Mouse (Mus musculus): ENCODE data around the gene Dlx2. TPM values are rescaled to one million over a fixed set of nuclear protein-coding genes. Genes with fewer than 3 reads are reported as not detected.

The Dlx2 gene
- polyA plus RNA-seq (2014; fragmentation: Nextera tagmentation; extraction: Ambion mirVana): 4.7 and 5.8 TPM in 2 replicates

GRCm38 (mm10) chr2:71546640-71547071, at the start of gene Dlx2:
Gene Dlx2 (minus strand): TSS chr2:71546754.
- WGBS: under 1% methylated on average over 37 of the region's 37 CpGs
- peak; percentile 73 for ATAC-seq (ENCODE audit: low FRiP score)
- H3K4me3 ChIP-seq (ENCODE audit: low read depth, low read length): peak within 1 kb of the TSS; percentile 37
- peaks cover 89% of the 10 kb centered on the region for H3K27me3 ChIP-seq (ENCODE audit: control insufficient read depth, insufficient read depth, low read length)
- peak within 1 kb of the TSS; percentile 30 for H3K9ac ChIP-seq (ENCODE audit: low read length)
- H3K9me3 ChIP-seq (ENCODE audit: control insufficient read depth, low read length): no peaks in the 10 kb centered on the region
- H3K36me3 ChIP-seq (ENCODE audit: control insufficient read depth, insufficient read depth, low read length): no peaks in the 10 kb centered on the region
- peak within 1 kb of the TSS; percentile 63 for H3K4me2 ChIP-seq
- peak; percentile 95 for DNase-seq (ENCODE audit: low spot score, missing footprints)
- H3K27ac ChIP-seq (ENCODE audit: low read depth, low read length): peak within 1 kb of the TSS; percentile 3; the same call in 1 of the 2 replicates
- peaks cover 21% of the 10 kb centered on the region for H3K4me1 ChIP-seq (ENCODE audit: control insufficient read depth, insufficient read depth, low read length)

GRCm38 (mm10) chr2:71594466-71594865, 47.9 kb upstream of the Dlx2 start:
- ATAC-seq (ENCODE audit: low FRiP score) (no peak), DNase-seq (ENCODE audit: low spot score, missing footprints) (no peak)
- no peak overlapping the region for H3K4me2 ChIP-seq
- 85% methylated on average over 7 of the region's 7 CpGs for WGBS
- no peaks in the 10 kb centered on the region for H3K9me3 ChIP-seq (ENCODE audit: control insufficient read depth, low read length)
- H3K4me1 ChIP-seq (ENCODE audit: control insufficient read depth, insufficient read depth, low read length): no peaks in the 10 kb centered on the region
- no peaks in the 10 kb centered on the region for H3K36me3 ChIP-seq (ENCODE audit: control insufficient read depth, insufficient read depth, low read length)
- H3K9ac ChIP-seq (ENCODE audit: low read length): no peak overlapping the region
- H3K27ac ChIP-seq (ENCODE audit: low read depth, low read length): no peak overlapping the region
- no peak overlapping the region for H3K4me3 ChIP-seq (ENCODE audit: low read depth, low read length)
- no peaks in the 10 kb centered on the region for H3K27me3 ChIP-seq (ENCODE audit: control insufficient read depth, insufficient read depth, low read length)

- WGBS: 90% methylated on average over 9 of the region's 9 CpGs
- H3K9me3 ChIP-seq (ENCODE audit: control insufficient read depth, low read length): no peaks in the 10 kb centered on the region
- no peak overlapping the region for H3K27ac ChIP-seq (ENCODE audit: low read depth, low read length)
- H3K36me3 ChIP-seq (ENCODE audit: control insufficient read depth, insufficient read depth, low read length): no peaks in the 10 kb centered on the region
- H3K4me1 ChIP-seq (ENCODE audit: control insufficient read depth, insufficient read depth, low read length): no peaks in the 10 kb centered on the region
- H3K27me3 ChIP-seq (ENCODE audit: control insufficient read depth, insufficient read depth, low read length): no peaks in the 10 kb centered on the region
- H3K4me3 ChIP-seq (ENCODE audit: low read depth, low read length): no peak overlapping the region
- no peak for ATAC-seq (ENCODE audit: low FRiP score)
- peak; percentile 73 for DNase-seq (ENCODE audit: low spot score, missing footprints)
- H3K9ac ChIP-seq (ENCODE audit: low read length): no peak overlapping the region
- H3K4me2 ChIP-seq: no peak overlapping the region
Measured at GRCm38 (mm10) chr2:71589114-71589513, 42.6 kb upstream of the Dlx2 start.

- H3K9me3 ChIP-seq (ENCODE audit: control insufficient read depth, low read length): no peaks in the 10 kb centered on the region
- WGBS: 57% methylated on average over 5 of the region's 5 CpGs
- H3K4me2 ChIP-seq: peak overlapping the region; percentile 58
- H3K27ac ChIP-seq (ENCODE audit: low read depth, low read length): no peak overlapping the region
- ATAC-seq (ENCODE audit: low FRiP score) (peak; percentile 48; the same call in 1 of the 2 replicates), DNase-seq (ENCODE audit: low spot score, missing footprints) (no peak)
- no peaks in the 10 kb centered on the region for H3K36me3 ChIP-seq (ENCODE audit: control insufficient read depth, insufficient read depth, low read length)
- H3K4me3 ChIP-seq (ENCODE audit: low read depth, low read length): peak overlapping the region; percentile 44
- peaks cover 3% of the 10 kb centered on the region; the same call in 1 of the 2 replicates for H3K4me1 ChIP-seq (ENCODE audit: control insufficient read depth, insufficient read depth, low read length)
- no peaks in the 10 kb centered on the region for H3K27me3 ChIP-seq (ENCODE audit: control insufficient read depth, insufficient read depth, low read length)
- peak overlapping the region; percentile 65 for H3K9ac ChIP-seq (ENCODE audit: low read length)
Measured at GRCm38 (mm10) chr2:71581488-71581887, 34.9 kb upstream of the Dlx2 start.

GRCm38 (mm10) chr2:71580632-71581466, 34.3 kb upstream of the Dlx2 start:
- 12% methylated on average over 50 of the region's 50 CpGs for WGBS
- Histone ChIP-seq H3K27ac (ENCODE audit: low read depth, low read length) (no peak overlapping the region), H3K4me1 (ENCODE audit: control insufficient read depth, insufficient read depth, low read length) (peaks cover 3% of the 10 kb centered on the region; the same call in 1 of the 2 replicates), H3K36me3 (ENCODE audit: control insufficient read depth, insufficient read depth, low read length) (no peaks in the 10 kb centered on the region), H3K4me3 (ENCODE audit: low read depth, low read length) (peak overlapping the region; percentile 44), H3K9ac (ENCODE audit: low read length) (peak overlapping the region; percentile 65), H3K27me3 (ENCODE audit: control insufficient read depth, insufficient read depth, low read length) (no peaks in the 10 kb centered on the region), H3K4me2 (peak overlapping the region; percentile 58), H3K9me3 (ENCODE audit: control insufficient read depth, low read length) (no peaks in the 10 kb centered on the region)
- ATAC-seq (ENCODE audit: low FRiP score) (peak; percentile 86), DNase-seq (ENCODE audit: low spot score, missing footprints) (peak; percentile 97)

- no peak for ATAC-seq (ENCODE audit: low FRiP score)
- 87% methylated on average over 2 of the region's 2 CpGs for WGBS
Measured at GRCm38 (mm10) chr2:71577059-71577458, 30.5 kb upstream of the Dlx2 start.

GRCm38 (mm10) chr2:71573736-71574135, 27.2 kb upstream of the Dlx2 start:
- ATAC-seq (ENCODE audit: low FRiP score) (no peak), DNase-seq (ENCODE audit: low spot score, missing footprints) (no peak)
- no peak overlapping the region for H3K4me3 ChIP-seq (ENCODE audit: low read depth, low read length)
- 71% methylated on average over 4 of the region's 4 CpGs for WGBS
- no peak overlapping the region for H3K9ac ChIP-seq (ENCODE audit: low read length)
- no peaks in the 10 kb centered on the region for H3K36me3 ChIP-seq (ENCODE audit: control insufficient read depth, insufficient read depth, low read length)
- no peaks in the 10 kb centered on the region for H3K4me1 ChIP-seq (ENCODE audit: control insufficient read depth, insufficient read depth, low read length)
- no peak overlapping the region for H3K27ac ChIP-seq (ENCODE audit: low read depth, low read length)
- no peaks in the 10 kb centered on the region for H3K9me3 ChIP-seq (ENCODE audit: control insufficient read depth, low read length)
- H3K4me2 ChIP-seq: no peak overlapping the region
- no peaks in the 10 kb centered on the region for H3K27me3 ChIP-seq (ENCODE audit: control insufficient read depth, insufficient read depth, low read length)

More at GRCm38 (mm10) chr2:71577059-71577458, 30.5 kb upstream of the Dlx2 start:
- Histone ChIP-seq H3K27ac (ENCODE audit: low read depth, low read length) (no peak overlapping the region), H3K9ac (ENCODE audit: low read length) (no peak overlapping the region), H3K4me3 (ENCODE audit: low read depth, low read length) (no peak overlapping the region), H3K4me1 (ENCODE audit: control insufficient read depth, insufficient read depth, low read length) (peaks cover 3% of the 10 kb centered on the region; the same call in 1 of the 2 replicates), H3K36me3 (ENCODE audit: control insufficient read depth, insufficient read depth, low read length) (no peaks in the 10 kb centered on the region), H3K9me3 (ENCODE audit: control insufficient read depth, low read length) (no peaks in the 10 kb centered on the region), H3K4me2 (no peak overlapping the region), H3K27me3 (ENCODE audit: control insufficient read depth, insufficient read depth, low read length) (no peaks in the 10 kb centered on the region)
- DNase-seq (ENCODE audit: low spot score, missing footprints): peak; percentile 54

GRCm38 (mm10) chr2:71566466-71566865, 19.9 kb upstream of the Dlx2 start:
- WGBS: 84% methylated on average over 9 of the region's 9 CpGs
- H3K9me3 ChIP-seq (ENCODE audit: control insufficient read depth, low read length): no peaks in the 10 kb centered on the region

GRCm38 (mm10) chr2:71556071-71556470, 9.5 kb upstream of the Dlx2 start:
- no peak overlapping the region for H3K4me2 ChIP-seq
- H3K9me3 ChIP-seq (ENCODE audit: control insufficient read depth, low read length): peaks cover 3% of the 10 kb centered on the region; the same call in 1 of the 2 replicates
- ATAC-seq (ENCODE audit: low FRiP score) (no peak), DNase-seq (ENCODE audit: low spot score, missing footprints) (peak; percentile 70)
- H3K27ac ChIP-seq (ENCODE audit: low read depth, low read length): no peak overlapping the region
- H3K4me1 ChIP-seq (ENCODE audit: control insufficient read depth, insufficient read depth, low read length): no peaks in the 10 kb centered on the region; the same call in 1 of the 2 replicates
- peaks cover 16% of the 10 kb centered on the region for H3K27me3 ChIP-seq (ENCODE audit: control insufficient read depth, insufficient read depth, low read length)
- H3K9ac ChIP-seq (ENCODE audit: low read length): no peak overlapping the region
- WGBS: 68% methylated on average over 5 of the region's 5 CpGs
- H3K36me3 ChIP-seq (ENCODE audit: control insufficient read depth, insufficient read depth, low read length): no peaks in the 10 kb centered on the region
- no peak overlapping the region for H3K4me3 ChIP-seq (ENCODE audit: low read depth, low read length)

More at GRCm38 (mm10) chr2:71566466-71566865, 19.9 kb upstream of the Dlx2 start:
- Histone ChIP-seq H3K4me3 (ENCODE audit: low read depth, low read length) (no peak overlapping the region), H3K4me1 (ENCODE audit: control insufficient read depth, insufficient read depth, low read length) (no peaks in the 10 kb centered on the region), H3K36me3 (ENCODE audit: control insufficient read depth, insufficient read depth, low read length) (no peaks in the 10 kb centered on the region), H3K4me2 (no peak overlapping the region), H3K9ac (ENCODE audit: low read length) (no peak overlapping the region), H3K27ac (ENCODE audit: low read depth, low read length) (no peak overlapping the region), H3K27me3 (ENCODE audit: control insufficient read depth, insufficient read depth, low read length) (no peaks in the 10 kb centered on the region)
- ATAC-seq (ENCODE audit: low FRiP score) (no peak), DNase-seq (ENCODE audit: low spot score, missing footprints) (no peak)

All from midbrain, embryonic 11.5 days (tissue).